Mouse (Mus musculus): ENCODE measurements around the gene Gm17617. TPM values are rescaled to one million over a fixed set of nuclear protein-coding genes. Genes with fewer than 3 reads are reported as not detected.
"Not testable (repeated sequence)": the region's sequence is repeated elsewhere in the genome, so short reads cannot be mapped to it uniquely, and the experiment has no call there.

The Gm17617 gene
- polyA plus RNA-seq, 1 experiment from 2014 or later = not detected

GRCm38 (mm10) chr13:55107116-55107515, 26.2 kb downstream of the Gm17617 start:
- no peak overlapping the region for H3K4me2 ChIP-seq (replicated peaks)
- H3K27ac ChIP-seq = no peak overlapping the region
- 95% methylated on average over 4 of the region's 4 CpGs for WGBS
- H3K27me3 ChIP-seq (replicated peaks) = no peaks in the 10 kb centered on the region
- no peaks in the 10 kb centered on the region for H3K9me3 ChIP-seq
- no peak overlapping the region for H3K9ac ChIP-seq
- H3K4me1 ChIP-seq = peaks cover 6% of the 10 kb centered on the region
- no peak for ATAC-seq (ENCODE audit: low FRiP score, low read depth)
- peaks cover 15% of the 10 kb centered on the region for H3K36me3 ChIP-seq
- H3K4me3 ChIP-seq = no peak overlapping the region

DNA sequence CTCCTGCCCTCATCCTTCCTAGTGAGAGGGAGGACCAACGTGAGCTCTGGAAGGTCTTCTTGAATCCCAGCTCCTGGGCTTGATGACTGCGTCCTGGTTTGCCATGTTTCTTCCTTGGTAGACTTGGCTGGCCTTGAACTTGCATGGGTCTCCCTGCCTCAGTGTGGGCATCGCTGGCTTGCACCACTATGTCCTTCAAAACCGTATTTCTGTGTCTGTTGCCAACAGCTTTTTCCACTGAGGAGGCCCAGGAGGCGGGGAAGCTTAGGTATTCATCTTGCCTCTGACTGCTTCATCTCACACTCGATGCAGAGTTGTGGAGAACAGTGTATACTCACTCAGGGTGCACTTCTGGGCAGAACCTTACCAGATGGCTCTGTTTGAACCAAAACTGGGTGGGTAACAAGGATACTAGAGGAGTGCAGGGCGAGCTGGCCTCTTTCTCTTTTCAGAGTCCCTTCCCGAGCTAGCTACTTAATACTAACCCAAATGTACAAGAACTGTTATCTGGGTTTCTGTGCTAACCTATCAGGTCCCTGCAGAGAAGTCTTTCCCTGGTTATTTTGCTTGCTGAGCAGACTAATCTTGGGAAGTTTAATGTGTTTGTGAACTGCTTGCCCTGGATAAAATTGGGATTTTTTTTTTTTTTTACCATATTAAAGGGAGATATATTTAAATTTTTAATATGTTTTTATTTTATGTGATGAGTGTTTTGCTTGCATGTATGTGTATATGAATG, 27.2 kb downstream of the Gm17617 start:
- peaks cover 15% of the 10 kb centered on the region for H3K36me3 ChIP-seq
- ATAC-seq (ENCODE audit: low FRiP score, low read depth) = no peak
- H3K9me3 ChIP-seq = no peaks in the 10 kb centered on the region
- WGBS = 23% methylated on average over 8 of the region's 8 CpGs
- H3K27ac ChIP-seq = no peak overlapping the region
- H3K27me3 ChIP-seq (replicated peaks) = no peaks in the 10 kb centered on the region
- H3K4me3 ChIP-seq = peak overlapping the region; percentile 82
- H3K4me2 ChIP-seq (replicated peaks) = peak overlapping the region; percentile 82
- H3K9ac ChIP-seq = peak overlapping the region; percentile 86
- peaks cover 6% of the 10 kb centered on the region for H3K4me1 ChIP-seq

GRCm38 (mm10) chr13:55105045-55105952, 28.0 kb downstream of the Gm17617 start, which contains the start of gene Zfp346:
TSS of gene Zfp346 (plus strand) at chr13:55105311.
- peak within 1 kb of the TSS; percentile 86 for H3K9ac ChIP-seq
- H3K27me3 ChIP-seq (replicated peaks) = no peaks in the 10 kb centered on the region
- H3K36me3 ChIP-seq = peaks cover 15% of the 10 kb centered on the region
- H3K9me3 ChIP-seq = no peaks in the 10 kb centered on the region
- H3K27ac ChIP-seq = peak within 1 kb of the TSS; percentile 64
- H3K4me1 ChIP-seq = peaks cover 6% of the 10 kb centered on the region
- peak; percentile 93 for ATAC-seq (ENCODE audit: low FRiP score, low read depth)
- WGBS = 1% methylated on average over 66 of the region's 66 CpGs
- H3K4me3 ChIP-seq = peak within 1 kb of the TSS; percentile 82
- H3K4me2 ChIP-seq (replicated peaks) = peak within 1 kb of the TSS; percentile 82

- no peak overlapping the region for H3K4me3 ChIP-seq
- no peak overlapping the region for H3K9ac ChIP-seq
- 70% methylated on average over 2 of the region's 2 CpGs for WGBS
- ATAC-seq (ENCODE audit: low FRiP score, low read depth) = no peak
- H3K4me2 ChIP-seq (replicated peaks) = no peak overlapping the region
- no peak overlapping the region for H3K27ac ChIP-seq
- peaks cover 15% of the 10 kb centered on the region for H3K4me1 ChIP-seq
- no peaks in the 10 kb centered on the region for H3K9me3 ChIP-seq
- H3K27me3 ChIP-seq (replicated peaks) = no peaks in the 10 kb centered on the region
- peaks cover 9% of the 10 kb centered on the region for H3K36me3 ChIP-seq
These were observed 30.0 kb downstream of the Gm17617 start for GRCm38 (mm10) chr13:55103351-55103750.

DNA sequence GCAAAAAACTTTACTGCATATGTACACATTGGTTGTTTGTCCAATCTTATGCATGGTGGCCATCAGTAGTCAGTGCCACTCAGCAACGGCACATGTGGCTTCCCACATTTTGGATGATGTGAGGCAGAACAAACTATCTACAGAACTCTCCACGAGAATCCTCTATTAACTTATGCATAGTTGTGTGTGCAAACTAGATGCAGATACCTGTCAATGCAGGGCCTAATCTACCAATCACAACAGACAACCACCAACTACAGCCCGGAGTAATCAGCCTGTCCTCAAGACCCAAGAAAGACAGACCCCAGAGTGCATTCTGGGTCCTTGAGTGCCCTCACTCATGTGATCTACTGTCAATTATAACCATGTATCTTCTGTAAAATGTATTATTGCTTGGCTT, 31.0 kb downstream of the Gm17617 start:
- ATAC-seq (ENCODE audit: low FRiP score, low read depth) = no peak
- H3K4me1 ChIP-seq = peaks cover 15% of the 10 kb centered on the region
- H3K4me2 ChIP-seq (replicated peaks) = no peak overlapping the region
- no peak overlapping the region for H3K9ac ChIP-seq
- H3K27me3 ChIP-seq (replicated peaks) = no peaks in the 10 kb centered on the region
- no peaks in the 10 kb centered on the region for H3K9me3 ChIP-seq
- WGBS = 88% methylated on average over 3 of the region's 3 CpGs
- H3K4me3 ChIP-seq = no peak overlapping the region
- H3K27ac ChIP-seq = no peak overlapping the region
- H3K36me3 ChIP-seq = no peaks in the 10 kb centered on the region; the same call in 1 of the 2 replicates

GRCm38 (mm10) chr13:55101627-55102026, 31.7 kb downstream of the Gm17617 start:
- H3K36me3 ChIP-seq = no peaks in the 10 kb centered on the region
- ATAC-seq (ENCODE audit: low FRiP score, low read depth) = no peak
- 96% methylated on average over 11 of the region's 11 CpGs for WGBS

DNA sequence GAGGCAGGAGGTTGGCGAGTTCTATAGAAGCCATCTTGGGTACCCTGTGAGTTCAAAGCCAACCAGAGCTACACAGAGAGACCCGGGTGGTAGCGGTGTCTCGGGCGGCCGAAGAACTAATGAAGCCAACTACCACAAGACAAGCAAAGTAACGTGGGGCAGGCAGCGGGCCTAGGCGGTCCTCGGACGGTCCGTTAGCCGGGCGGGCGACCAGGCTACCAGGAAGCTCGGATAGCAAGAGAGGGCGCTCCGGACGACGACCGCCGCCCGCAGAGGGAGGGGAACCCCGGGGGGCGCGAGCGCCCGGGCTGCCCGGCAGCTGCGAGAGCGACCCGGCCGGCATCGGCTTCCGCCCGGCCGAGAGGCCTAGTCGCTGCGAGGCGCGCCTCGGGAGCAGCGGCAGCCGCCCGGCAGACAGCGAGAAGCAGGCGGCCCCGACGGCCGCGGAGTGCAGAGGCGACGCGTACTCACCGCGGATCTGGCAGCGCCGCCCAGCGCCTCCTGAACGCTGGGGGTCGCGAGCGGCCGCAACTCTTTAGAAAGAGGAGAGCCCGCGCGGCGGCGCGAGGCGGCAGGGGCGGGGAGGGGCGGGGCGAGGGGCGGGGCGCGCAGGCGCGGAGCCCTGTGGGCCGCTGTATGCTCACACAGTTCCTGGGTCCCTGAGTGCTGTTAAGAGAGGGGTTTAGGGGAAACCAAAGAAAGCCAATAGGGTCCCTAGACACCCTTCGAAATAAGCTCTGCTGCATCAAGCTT, 33.4 kb downstream of the Gm17617 start, which contains the start of gene Uimc1:
Uimc1 (minus strand) TSS at position 575 of the 753 bp plus-strand sequence.
- peak within 1 kb of the TSS; percentile 87 for H3K4me3 ChIP-seq
- H3K9me3 ChIP-seq = no peaks in the 10 kb centered on the region
- no peaks in the 10 kb centered on the region for H3K27me3 ChIP-seq (replicated peaks)
- H3K36me3 ChIP-seq = no peaks in the 10 kb centered on the region
- peak within 1 kb of the TSS; percentile 63 for H3K4me2 ChIP-seq (replicated peaks)
- peaks cover 9% of the 10 kb centered on the region; the same call in 1 of the 2 replicates for H3K4me1 ChIP-seq
- H3K9ac ChIP-seq = peak within 1 kb of the TSS; percentile 86
- ATAC-seq (ENCODE audit: low FRiP score, low read depth) = peak; percentile 86
- peak within 1 kb of the TSS; percentile 85 for H3K27ac ChIP-seq
- WGBS = 1% methylated on average over 66 of the region's 81 CpGs

More at GRCm38 (mm10) chr13:55101627-55102026, 31.7 kb downstream of the Gm17617 start:
- Histone ChIP-seq H3K4me1 (peaks cover 15% of the 10 kb centered on the region), H3K27ac (no peak overlapping the region), H3K9ac (no peak overlapping the region), H3K27me3 (replicated peaks) (no peaks in the 10 kb centered on the region), H3K4me2 (replicated peaks) (no peak overlapping the region), H3K9me3 (no peaks in the 10 kb centered on the region), H3K4me3 (no peak overlapping the region)

DNA sequence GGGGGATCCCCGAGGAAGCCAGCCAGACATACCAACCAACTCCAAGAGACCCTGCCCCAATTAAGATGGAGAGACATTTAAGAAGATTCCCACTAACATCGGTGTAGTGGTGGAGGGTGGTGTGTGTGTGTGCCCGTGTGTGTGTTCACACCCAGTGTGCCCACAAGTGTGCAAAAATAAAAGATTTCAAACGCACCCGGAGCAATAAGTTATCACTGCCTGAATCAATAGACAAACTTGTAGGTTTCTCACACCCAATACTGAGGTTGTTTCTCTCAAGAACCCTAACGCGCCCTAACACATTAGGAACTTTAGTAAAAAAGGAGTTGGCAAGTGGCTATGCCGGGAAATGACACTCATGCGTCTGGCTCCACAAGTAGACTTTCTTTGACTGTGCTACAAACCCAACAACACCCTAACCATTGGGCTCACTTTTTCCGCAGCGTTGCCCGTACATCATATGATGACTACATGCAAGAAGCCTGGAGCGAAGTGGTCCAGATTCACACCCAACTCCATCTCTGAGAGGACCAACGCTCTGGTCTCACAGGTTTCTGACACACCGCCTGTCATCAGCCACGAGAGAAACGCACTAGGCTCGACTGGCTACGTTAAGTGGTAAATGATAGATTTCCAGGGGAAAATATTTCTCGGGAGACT, 34.2 kb downstream of the Gm17617 start:
- no peaks in the 10 kb centered on the region for H3K9me3 ChIP-seq
- peaks cover 9% of the 10 kb centered on the region; the same call in 1 of the 2 replicates for H3K4me1 ChIP-seq
- no peaks in the 10 kb centered on the region for H3K36me3 ChIP-seq
- peak; percentile 21 for ATAC-seq (ENCODE audit: low FRiP score, low read depth)
- no peaks in the 10 kb centered on the region for H3K27me3 ChIP-seq (replicated peaks)
- no peak overlapping the region for H3K27ac ChIP-seq
- H3K9ac ChIP-seq = peak overlapping the region; percentile 86
- H3K4me3 ChIP-seq = peak overlapping the region; percentile 87
- WGBS = 37% methylated on average over 20 of the region's 20 CpGs
- peak overlapping the region; percentile 63 for H3K4me2 ChIP-seq (replicated peaks)

DNA sequence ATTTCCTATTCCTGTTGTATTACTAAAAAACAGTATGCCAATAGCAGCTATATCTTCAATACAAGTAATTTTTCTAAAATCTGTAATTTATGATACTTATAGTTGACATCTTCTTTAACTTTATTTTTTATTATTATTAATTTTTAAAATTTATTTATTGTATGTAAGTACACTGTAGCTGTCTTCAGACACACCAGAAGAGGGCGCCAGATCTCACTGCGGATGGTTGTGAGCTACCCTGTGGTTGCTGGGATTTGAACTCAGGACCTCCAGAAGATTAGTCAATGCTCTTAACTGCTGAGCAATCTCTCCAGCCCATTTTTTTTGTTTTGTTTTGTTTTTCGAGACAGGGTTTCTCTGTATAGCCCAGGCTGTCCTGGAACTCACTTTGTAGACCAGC, 35.5 kb downstream of the Gm17617 start:
- not testable (repeated sequence) for H3K4me1 ChIP-seq; ATAC-seq (ENCODE audit: low FRiP score, low read depth); H3K4me3 ChIP-seq; H3K9me3 ChIP-seq; H3K27me3 ChIP-seq (replicated peaks); H3K27ac ChIP-seq; H3K36me3 ChIP-seq; H3K4me2 ChIP-seq (replicated peaks); H3K9ac ChIP-seq
- WGBS = 92% methylated on average over 3 of the region's 3 CpGs

DNA sequence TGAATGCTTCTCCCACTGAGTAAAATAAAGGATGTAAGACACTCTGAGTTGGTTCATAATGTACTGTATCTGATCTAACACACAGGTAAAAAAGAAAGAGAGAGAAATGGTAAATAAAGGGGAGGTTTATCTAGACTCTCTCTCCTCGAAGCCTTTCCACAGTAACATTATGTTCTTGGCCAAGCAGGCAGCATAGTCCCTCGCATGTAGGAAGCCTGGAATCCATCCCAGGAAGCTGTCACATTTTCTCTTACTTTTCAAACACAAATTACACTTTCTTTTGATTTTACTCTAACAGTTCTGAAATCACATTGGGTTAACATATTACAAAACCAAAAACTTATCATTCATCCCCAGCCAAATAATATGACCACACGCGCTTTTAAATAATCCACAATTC, 40.8 kb downstream of the Gm17617 start:
- Histone ChIP-seq H3K4me2 (replicated peaks) (no peak overlapping the region), H3K4me1 (no peaks in the 10 kb centered on the region), H3K9ac (no peak overlapping the region), H3K27me3 (replicated peaks) (no peaks in the 10 kb centered on the region), H3K36me3 (peaks cover 7% of the 10 kb centered on the region; the same call in 1 of the 2 replicates), H3K4me3 (no peak overlapping the region), H3K27ac (no peak overlapping the region), H3K9me3 (no peaks in the 10 kb centered on the region)
- 92% methylated on average over 4 of the region's 4 CpGs for WGBS
- ATAC-seq (ENCODE audit: low FRiP score, low read depth) = no peak

All from neural tube, embryonic 12.5 days (tissue).